Mouse (Mus musculus) B cell, adult (primary cell): ENCODE measurements around the gene Pbx1. TPM values are rescaled to one million over a fixed set of nuclear protein-coding genes. Genes with fewer than 3 reads are reported as not detected.

ENCODE experiments used
- total RNA-seq: library from RNA; stranded (reverse); gene quantifications from 4 replicates; pipeline ENCODE4 v1.2.4, GENCODE M21; 2023; ENCODE audit not compliant: inconsistent age

Pbx1 gene
- total RNA-seq: 6.1 to 7.3 TPM (median 6.7 TPM) in 4 replicates

GRCm38 (mm10) chr1:168432232-168432280 lies at the start of gene Pbx1:
Gene Pbx1, minus strand, starts transcription at chr1:168432270.

